Mouse (Mus musculus) erythroblast, embryonic 14.5 days (primary cell): ENCODE results near the gene Fkbp7. TPM values are rescaled to one million over a fixed set of nuclear protein-coding genes. Genes with fewer than 3 reads are reported as not detected.

Source experiments
- H3K27me3 ChIP-seq: 2 replicates; pipeline ENCODE4 v1.6.1; 2012; ENCODE audit warnings: inconsistent platforms; ENCODE audit not compliant: control insufficient read depth
- H3K36me3 ChIP-seq: 2 replicates; pipeline ENCODE4 v1.6.1; 2012; ENCODE audit warnings: mild to moderate bottlenecking, inconsistent platforms; ENCODE audit not compliant: control insufficient read depth
- H3K4me1 ChIP-seq: 2 replicates; pipeline ENCODE4 v1.6.1; 2012; ENCODE audit warnings: inconsistent platforms; ENCODE audit not compliant: control insufficient read depth
- H3K4me3 ChIP-seq: replicated peaks from 2 replicates; pipeline ENCODE3; 2012; ENCODE audit warnings: moderate library complexity, mild to moderate bottlenecking, inconsistent platforms
- H3K9me3 ChIP-seq: 2 replicates; pipeline ENCODE4 v1.6.1; 2012; ENCODE audit warnings: low read length, inconsistent platforms, mixed read lengths; ENCODE audit not compliant: control insufficient read depth
- GATA1 ChIP-seq: IDR thresholded peaks from 2 replicates; pipeline ENCODE4 v1.6.1; 2012; ENCODE audit warnings: low read length, inconsistent platforms, mixed read lengths
- TAL1 ChIP-seq: IDR thresholded peaks from 3 replicates; pipeline ENCODE4 v1.6.1; 2012; ENCODE audit warnings: low read length, inconsistent platforms, mixed read lengths
- polyA plus RNA-seq: library from polyadenylated mRNA; stranded (reverse); fragments of >175 nt; gene quantifications from 2 replicates; pipeline ENCODE4 v1.2.3, GENCODE M21; 2012

Gene Fkbp7
- 0.07 TPM in 1 of 2 replicates, not detected in the other for polyA plus RNA-seq

DNA sequence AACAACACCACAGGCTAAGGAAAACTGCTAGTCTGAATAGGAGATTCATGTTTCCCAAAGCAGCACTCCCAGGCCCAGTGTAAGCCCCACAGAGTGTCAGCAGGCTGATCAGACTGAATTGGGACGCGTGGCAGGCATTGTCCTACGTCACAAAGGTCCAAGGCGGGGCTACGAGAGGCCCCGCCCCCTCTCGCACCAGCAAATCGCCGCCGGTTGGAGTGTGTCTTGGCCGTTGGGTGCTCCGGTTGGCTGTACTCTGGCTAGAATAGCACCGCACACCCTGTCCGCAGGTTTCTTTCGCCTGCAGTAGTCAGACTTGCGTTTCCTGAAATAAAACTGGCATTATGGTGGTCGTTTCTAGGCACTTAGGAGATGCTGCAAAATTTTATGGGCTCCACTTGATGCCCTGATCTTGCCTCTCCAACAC is at the start of gene Fkbp7:
Fkbp7 (minus strand) TSS at position 151 of the 427 bp plus-strand sequence.
- H3K27me3 ChIP-seq, result no peaks in the 10 kb centered on the region
- peak within 1 kb of the TSS; percentile 62 for H3K4me3 ChIP-seq
- no peaks in the 10 kb centered on the region for H3K36me3 ChIP-seq
- no peak for TF ChIP-seq TAL1
- TF ChIP-seq GATA1, result no peak
- no peaks in the 10 kb centered on the region for H3K9me3 ChIP-seq
- H3K4me1 ChIP-seq, result peaks cover 50% of the 10 kb centered on the region

- TF ChIP-seq GATA1 (no peak), TAL1 (no peak)
- no peaks in the 10 kb centered on the region for H3K27me3 ChIP-seq
- no peaks in the 10 kb centered on the region for H3K36me3 ChIP-seq
- no peak overlapping the region for H3K4me3 ChIP-seq
- peaks cover 71% of the 10 kb centered on the region for H3K9me3 ChIP-seq
- H3K4me1 ChIP-seq, result no peaks in the 10 kb centered on the region
Observed at GRCm38 (mm10) chr2:76719650-76720049, 46.7 kb upstream of the Fkbp7 start.

DNA sequence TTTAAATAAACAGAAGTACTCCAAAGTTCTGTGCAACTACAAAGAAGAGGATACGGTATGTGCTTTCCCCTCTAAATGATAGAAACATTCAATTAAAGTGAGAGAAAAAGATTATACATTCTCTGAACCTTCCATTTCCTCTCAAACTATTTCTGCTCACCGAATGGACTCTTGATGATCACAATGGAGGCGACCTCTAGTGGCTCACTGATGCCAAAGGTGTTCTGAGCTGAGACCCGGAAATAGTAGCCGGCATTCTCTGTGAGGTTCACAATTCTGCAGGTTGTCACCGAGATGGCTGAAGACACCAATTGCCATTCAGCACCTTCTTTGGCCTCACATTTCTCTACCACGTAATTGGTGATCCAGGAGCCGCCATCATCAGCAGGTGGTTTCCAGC is 42.1 kb upstream of the Fkbp7 start:
- H3K27me3 ChIP-seq, result no peaks in the 10 kb centered on the region; the same call in 1 of the 2 replicates
- H3K9me3 ChIP-seq, result peaks cover 82% of the 10 kb centered on the region
- no peaks in the 10 kb centered on the region for H3K4me1 ChIP-seq
- no peak overlapping the region for H3K4me3 ChIP-seq
- TF ChIP-seq GATA1 (no peak), TAL1 (no peak)
- H3K36me3 ChIP-seq, result no peaks in the 10 kb centered on the region

- no peaks in the 10 kb centered on the region; the same call in 1 of the 2 replicates for H3K27me3 ChIP-seq
- no peaks in the 10 kb centered on the region for H3K36me3 ChIP-seq
- TF ChIP-seq TAL1, result no peak
- TF ChIP-seq GATA1, result no peak
- H3K9me3 ChIP-seq, result peaks cover 54% of the 10 kb centered on the region
- H3K4me3 ChIP-seq, result no peak overlapping the region
- H3K4me1 ChIP-seq, result no peaks in the 10 kb centered on the region
Observed at GRCm38 (mm10) chr2:76708512-76708911, 35.6 kb upstream of the Fkbp7 start.

DNA sequence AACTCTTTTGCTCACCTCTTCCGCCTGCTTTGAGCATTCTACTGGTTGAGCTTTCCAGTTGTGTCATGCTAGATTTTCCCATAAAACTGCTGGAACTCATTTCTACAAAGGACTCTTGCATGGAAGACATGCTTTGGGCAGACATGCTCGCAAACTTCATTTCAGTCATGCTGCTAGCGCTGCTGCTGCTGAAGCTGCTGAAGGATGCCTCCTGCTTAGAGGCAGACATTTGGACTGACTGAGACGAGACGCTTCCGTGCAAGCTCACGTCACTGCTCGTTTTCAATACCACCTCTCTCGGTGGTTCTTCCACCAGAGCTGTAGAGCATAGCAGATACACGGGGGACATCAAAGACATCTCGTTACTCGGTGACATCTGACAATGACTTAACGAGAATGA is 32.7 kb upstream of the Fkbp7 start:
- no peaks in the 10 kb centered on the region; the same call in 1 of the 2 replicates for H3K27me3 ChIP-seq
- H3K36me3 ChIP-seq, result no peaks in the 10 kb centered on the region
- peaks cover 26% of the 10 kb centered on the region for H3K9me3 ChIP-seq
- no peaks in the 10 kb centered on the region for H3K4me1 ChIP-seq
- H3K4me3 ChIP-seq, result no peak overlapping the region
- TF ChIP-seq TAL1, result no peak
- no peak for TF ChIP-seq GATA1

DNA sequence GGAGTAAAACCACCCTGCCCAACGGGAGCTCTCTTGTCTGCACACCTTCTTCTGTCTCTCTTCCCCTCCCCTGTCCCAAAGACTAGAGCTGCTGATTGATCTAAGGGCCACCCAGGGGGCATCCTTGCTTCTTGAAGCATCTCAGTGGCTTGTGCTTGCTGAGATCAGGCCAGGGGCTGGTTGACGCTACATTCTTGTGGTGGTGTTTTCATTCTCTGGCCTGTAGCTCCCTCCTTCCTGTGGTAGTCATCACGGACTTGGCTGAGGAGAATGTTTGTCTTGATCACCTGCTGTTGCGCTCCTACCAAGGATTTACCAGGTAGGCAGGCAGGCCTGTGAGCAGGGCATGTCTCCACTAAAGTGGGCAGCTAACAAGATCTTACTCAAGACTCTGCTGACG is 29.8 kb upstream of the Fkbp7 start:
- Histone ChIP-seq H3K36me3 (no peaks in the 10 kb centered on the region), H3K27me3 (no peaks in the 10 kb centered on the region)
- TF ChIP-seq GATA1 (no peak), TAL1 (no peak)

DNA sequence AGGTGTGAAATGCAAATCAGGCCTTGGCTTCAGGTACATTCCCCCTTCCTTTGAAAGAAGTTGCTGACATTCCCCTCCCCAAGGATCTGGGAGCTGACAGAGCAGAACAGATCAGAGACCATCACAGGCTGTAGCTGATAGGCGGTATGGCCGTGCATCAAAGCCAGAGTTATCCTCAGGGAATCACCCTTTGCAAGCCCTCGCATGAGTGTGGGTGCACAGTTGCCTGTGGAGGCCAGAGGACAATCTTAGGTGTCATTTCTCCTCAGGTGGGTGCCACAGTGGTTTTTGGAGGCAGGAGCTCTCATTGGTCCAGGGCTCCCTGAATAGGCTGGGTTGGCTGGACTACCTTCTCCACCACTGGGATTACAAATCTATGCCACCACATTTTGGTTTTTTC is 29.3 kb upstream of the Fkbp7 start:
- H3K27me3 ChIP-seq, result no peaks in the 10 kb centered on the region
- TF ChIP-seq TAL1, result no peak
- TF ChIP-seq GATA1, result no peak
- H3K9me3 ChIP-seq, result peaks cover 3% of the 10 kb centered on the region; the same call in 1 of the 2 replicates
- H3K4me1 ChIP-seq, result no peaks in the 10 kb centered on the region
- H3K36me3 ChIP-seq, result no peaks in the 10 kb centered on the region
- H3K4me3 ChIP-seq, result no peak overlapping the region

More for the DNA sequence above, 29.8 kb upstream of the Fkbp7 start:
- H3K4me3 ChIP-seq, result no peak overlapping the region
- peaks cover 3% of the 10 kb centered on the region; the same call in 1 of the 2 replicates for H3K9me3 ChIP-seq
- H3K4me1 ChIP-seq, result no peaks in the 10 kb centered on the region

DNA sequence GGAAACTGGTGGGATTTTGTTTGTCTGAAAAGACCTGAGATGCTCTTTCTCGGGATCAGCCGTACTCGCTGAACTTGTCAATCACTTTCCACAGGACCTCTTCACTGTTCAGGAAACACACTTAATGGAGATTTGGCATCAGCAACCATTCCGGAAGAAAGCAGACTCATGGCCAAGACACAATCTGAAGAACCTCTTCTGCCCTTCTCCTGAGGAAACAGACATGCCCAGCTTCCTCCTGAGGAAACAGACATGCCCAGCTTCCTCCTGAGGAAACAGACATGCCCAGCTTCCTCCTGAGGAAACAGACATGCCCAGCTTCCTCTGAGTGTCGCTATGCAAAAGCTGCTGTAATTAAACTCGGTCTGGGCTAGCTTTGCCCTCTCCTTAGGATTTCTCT is 22.4 kb upstream of the Fkbp7 start:
- no peaks in the 10 kb centered on the region for H3K9me3 ChIP-seq
- H3K36me3 ChIP-seq, result peaks cover 38% of the 10 kb centered on the region
- no peaks in the 10 kb centered on the region for H3K27me3 ChIP-seq
- no peaks in the 10 kb centered on the region for H3K4me1 ChIP-seq
- H3K4me3 ChIP-seq, result no peak overlapping the region
- TF ChIP-seq GATA1 (no peak), TAL1 (no peak)

DNA sequence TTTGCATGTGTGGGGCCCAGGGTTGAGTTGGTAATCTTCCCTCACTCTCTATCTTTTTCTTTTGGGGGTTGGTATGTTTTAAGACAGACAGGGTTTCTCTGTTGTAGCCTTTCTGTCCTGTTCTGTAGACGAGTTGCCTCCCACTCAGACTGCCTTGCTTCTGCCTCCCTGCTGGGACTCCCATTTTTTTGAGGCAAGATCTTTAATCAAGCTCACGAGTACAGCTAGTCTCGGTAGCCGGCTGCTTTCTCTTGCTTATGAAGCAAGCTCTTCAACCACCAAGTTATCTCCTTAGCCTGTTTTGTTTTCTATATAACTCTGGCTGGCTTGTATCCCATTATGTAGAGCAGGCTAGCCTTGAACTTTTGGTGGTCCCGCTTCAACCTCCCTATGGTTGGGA is 20.8 kb upstream of the Fkbp7 start:
- Histone ChIP-seq H3K27me3 (no peaks in the 10 kb centered on the region), H3K4me3 (no peak overlapping the region), H3K36me3 (peaks cover 43% of the 10 kb centered on the region), H3K4me1 (no peaks in the 10 kb centered on the region), H3K9me3 (no peaks in the 10 kb centered on the region)
- no peak for TF ChIP-seq GATA1
- TF ChIP-seq TAL1, result no peak
